Mouse (Mus musculus) forebrain, embryonic 14.5 days (tissue): ENCODE measurements at regions not wholly inside any gene's neighbourhood (a gene's known extent, or its start where the extent isn't known, plus 50 kb on each side); places are given as distances from the start of the nearest gene placed in this dataset.

Source experiments
- ATAC-seq: fragments of 200-750 bp; cut with Nextera tagmentation; 2 replicates; pipeline ENCODE4 v1.8.0; 2017; ENCODE audit warnings: mild to moderate bottlenecking, moderate library complexity
- DNase-seq: peaks from one replicate; pipeline ENCODE4 v3.0.0-alpha.2; 2015; ENCODE audit warnings: low spot score
- H3K27ac ChIP-seq: fragments of 300-500 bp; sonication (generic); 2 replicates; pipeline ENCODE4 v1.5.1; 2014; ENCODE audit warnings: low read depth, mild to moderate bottlenecking, control low read depth, low read length, moderate library complexity
- H3K27me3 ChIP-seq: fragments of 300-500 bp; sonication (generic); replicated peaks from 2 replicates; pipeline ENCODE4 v1.6.1; 2014; ENCODE audit warnings: low read length, control low read depth, mixed read lengths; ENCODE audit not compliant: control insufficient read depth, insufficient read depth
- H3K36me3 ChIP-seq: fragments of 300-500 bp; sonication (generic); 2 replicates; pipeline ENCODE4 v1.6.1; 2014; ENCODE audit warnings: low read length, control low read depth; ENCODE audit not compliant: control insufficient read depth, insufficient read depth
- H3K4me1 ChIP-seq: fragments of 300-500 bp; sonication (generic); 2 replicates; pipeline ENCODE4 v1.6.1; 2014; ENCODE audit warnings: antibody characterized with exemption, low read length, control low read depth; ENCODE audit not compliant: control insufficient read depth, insufficient read depth
- H3K4me2 ChIP-seq: fragments of 300-500 bp; sonication (generic); 2 replicates; pipeline ENCODE4 v1.6.1; 2014; ENCODE audit warnings: mild to moderate bottlenecking, control low read depth, low read length
- H3K4me3 ChIP-seq: fragments of 300-500 bp; sonication (generic); 2 replicates; pipeline ENCODE4 v1.5.1; 2014; ENCODE audit warnings: low read depth, low read length, control low read depth
- H3K9ac ChIP-seq: fragments of 300-500 bp; sonication (generic); 2 replicates; pipeline ENCODE4 v1.6.1; 2014; ENCODE audit warnings: mild to moderate bottlenecking, low read length, control low read depth, moderate library complexity
- H3K9me3 ChIP-seq: fragments of 300-500 bp; sonication (generic); replicated peaks from 2 replicates; pipeline ENCODE4 v1.6.1; 2016; ENCODE audit warnings: low read length, control low read depth, mixed read lengths; ENCODE audit not compliant: control insufficient read depth
- WGBS: fragments of 180-500 bp; shearing (Covaris S2); extraction: QIAGEN DNeasy Blood & Tissue Kit; methylation state at CpG from one replicate; pipeline ENCODE4 v1.1.7; 2014; 5-methylcytosine and 5-hydroxymethylcytosine counted together

DNA sequence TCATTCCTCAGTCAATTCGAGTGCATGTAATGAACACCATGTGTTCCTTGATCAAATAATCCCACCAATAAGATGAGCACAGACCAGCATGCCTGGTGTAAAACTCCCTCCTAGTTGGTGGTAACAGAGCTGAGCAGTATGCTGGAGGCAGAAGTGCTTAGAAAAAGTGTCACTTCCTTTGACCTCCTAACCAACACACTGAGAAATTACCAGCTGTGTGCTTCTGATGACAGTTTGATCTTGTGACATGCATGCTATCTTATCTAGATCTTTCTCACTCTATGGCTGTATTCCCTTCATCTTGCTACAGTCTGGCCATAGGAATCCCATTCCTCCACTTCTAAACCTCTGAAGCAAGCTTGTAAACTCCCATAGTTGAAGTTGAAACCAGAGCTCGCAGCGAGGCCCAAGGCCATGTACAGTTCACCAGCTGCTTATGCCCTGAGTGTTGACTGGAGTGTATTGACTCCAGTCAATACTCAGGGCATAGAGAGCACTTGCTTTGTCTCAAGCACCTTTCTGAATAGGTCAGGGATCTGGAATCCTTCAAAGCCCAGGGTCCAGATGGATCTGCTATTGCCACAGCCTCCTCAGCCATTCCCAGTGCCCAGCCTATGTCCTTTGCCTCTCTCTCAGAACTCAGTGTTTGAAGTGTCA is 286.5 kb upstream of the 1700056E22Rik start:
- H3K27me3 ChIP-seq: no peaks in the 10 kb centered on the region
- H3K36me3 ChIP-seq: no peaks in the 10 kb centered on the region
- no peak overlapping the region for H3K27ac ChIP-seq
- no peaks in the 10 kb centered on the region for H3K9me3 ChIP-seq
- H3K4me3 ChIP-seq: no peak overlapping the region
- H3K4me2 ChIP-seq: no peak overlapping the region
- H3K4me1 ChIP-seq: no peaks in the 10 kb centered on the region
- WGBS: 80% methylated on average over 3 of the region's 3 CpGs
- no peak overlapping the region for H3K9ac ChIP-seq
- ATAC-seq: no peak
- no peak for DNase-seq

DNA sequence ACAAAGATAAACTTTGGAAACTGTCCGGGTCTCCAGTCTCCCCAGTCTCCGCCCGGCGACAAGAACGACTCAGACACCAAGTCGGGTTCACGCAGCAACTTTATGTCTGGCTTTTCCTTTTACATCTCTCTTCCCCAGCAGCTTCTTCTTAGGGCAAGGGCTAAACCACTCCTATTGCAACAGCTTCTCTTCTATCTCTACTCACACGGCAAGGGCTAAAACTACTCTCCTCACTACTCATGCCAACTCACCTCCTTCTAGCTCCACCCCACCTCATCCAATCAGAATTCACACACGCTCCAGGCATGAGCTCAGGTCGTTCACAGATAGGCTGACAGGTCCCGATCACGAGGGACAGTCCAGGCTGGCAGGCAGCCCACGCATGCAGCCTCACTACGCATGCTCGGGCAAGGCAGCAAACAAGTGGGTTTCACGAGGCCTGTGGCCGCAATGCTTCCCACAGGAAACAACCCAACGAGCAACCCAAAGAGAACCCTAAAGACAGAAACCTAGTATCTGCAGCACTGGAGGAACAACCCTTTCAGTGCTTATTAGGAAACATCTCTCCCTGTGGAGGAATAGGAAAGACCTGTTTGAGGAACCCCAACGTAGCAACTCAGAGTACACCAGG is 276.2 kb upstream of the 1700056E22Rik start:
- DNase-seq (no peak), ATAC-seq (no peak)
- WGBS: 92% methylated on average over 19 of the region's 19 CpGs
- Histone ChIP-seq H3K27me3 (no peaks in the 10 kb centered on the region), H3K9me3 (no peaks in the 10 kb centered on the region; the same call in 1 of the 2 replicates), H3K9ac (no peak overlapping the region), H3K36me3 (no peaks in the 10 kb centered on the region), H3K27ac (no peak overlapping the region), H3K4me3 (no peak overlapping the region), H3K4me2 (no peak overlapping the region), H3K4me1 (no peaks in the 10 kb centered on the region)

DNA sequence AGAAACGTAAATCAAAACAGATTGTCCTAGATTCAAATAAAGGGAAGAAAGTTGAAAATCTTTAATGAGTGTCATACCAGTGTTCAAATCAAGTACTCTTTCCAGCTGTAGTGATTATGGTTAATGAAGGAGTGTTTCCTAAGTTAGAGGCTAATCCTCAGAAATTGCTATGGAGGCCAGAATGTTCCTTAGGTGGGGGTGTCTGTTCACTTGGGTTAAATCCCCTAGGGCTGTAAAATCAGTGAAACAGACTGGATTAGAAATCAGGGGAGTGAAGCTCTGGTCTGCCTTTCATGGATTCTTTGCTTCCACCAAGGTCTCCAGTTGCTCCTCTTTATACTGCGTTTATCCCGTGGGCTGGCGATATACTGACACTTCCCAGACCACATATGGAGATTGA is 270.7 kb upstream of the 1700056E22Rik start:
- no peaks in the 10 kb centered on the region for H3K27me3 ChIP-seq
- 86% methylated on average over 4 of the region's 4 CpGs for WGBS
- no peaks in the 10 kb centered on the region for H3K4me1 ChIP-seq
- ATAC-seq (no peak), DNase-seq (no peak)
- H3K9me3 ChIP-seq: no peaks in the 10 kb centered on the region
- H3K27ac ChIP-seq: no peak overlapping the region
- no peaks in the 10 kb centered on the region for H3K36me3 ChIP-seq
- no peak overlapping the region for H3K9ac ChIP-seq
- H3K4me3 ChIP-seq: no peak overlapping the region
- no peak overlapping the region for H3K4me2 ChIP-seq

DNA sequence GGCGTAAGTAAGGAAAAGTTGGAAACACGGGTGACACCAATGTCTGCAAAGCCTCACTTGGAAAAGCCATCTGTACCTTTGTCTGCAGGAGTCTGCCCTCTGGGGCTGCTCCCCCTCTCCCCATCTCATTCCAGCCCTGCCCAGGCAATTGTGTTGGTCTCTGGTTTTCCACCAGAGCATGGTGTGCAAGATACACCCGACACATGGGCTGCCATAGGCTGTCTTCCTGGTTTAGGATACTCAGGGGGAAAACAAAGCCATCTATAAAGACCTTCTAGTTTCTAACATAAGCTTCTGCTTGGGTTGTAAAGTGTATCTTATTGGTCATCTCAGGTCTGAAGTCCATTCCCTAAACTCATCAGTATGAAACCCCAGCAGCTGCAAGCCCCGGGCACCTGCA is 270.1 kb upstream of the 1700056E22Rik start:
- WGBS: 89% methylated on average over 4 of the region's 4 CpGs
- Histone ChIP-seq H3K4me3 (no peak overlapping the region), H3K9me3 (no peaks in the 10 kb centered on the region), H3K27ac (no peak overlapping the region), H3K4me1 (no peaks in the 10 kb centered on the region), H3K4me2 (no peak overlapping the region), H3K27me3 (no peaks in the 10 kb centered on the region), H3K36me3 (no peaks in the 10 kb centered on the region), H3K9ac (no peak overlapping the region)
- ATAC-seq (no peak), DNase-seq (no peak)

DNA sequence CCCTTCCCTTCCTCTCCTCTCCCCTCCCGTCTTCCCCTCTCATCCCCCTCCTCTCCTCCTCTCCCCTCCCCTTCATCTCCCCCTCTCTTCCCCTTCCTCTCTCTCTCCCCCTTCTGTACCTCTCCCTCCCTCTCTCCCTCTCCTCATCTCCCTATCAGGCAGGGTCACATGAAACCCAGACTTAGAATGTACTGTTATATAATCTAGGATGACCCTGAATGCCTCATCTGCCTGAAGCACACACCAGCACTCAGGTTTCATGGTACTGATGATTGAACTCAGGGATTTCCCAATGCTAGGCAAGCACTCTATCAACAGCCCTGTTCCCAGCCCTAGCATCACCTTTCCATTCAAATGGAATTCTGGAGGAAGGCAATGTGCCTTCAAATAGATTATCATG is 264.6 kb upstream of the 1700056E22Rik start:
- no peaks in the 10 kb centered on the region for H3K4me1 ChIP-seq
- H3K36me3 ChIP-seq: no peaks in the 10 kb centered on the region
- H3K27ac ChIP-seq: no peak overlapping the region
- H3K27me3 ChIP-seq: no peaks in the 10 kb centered on the region
- DNase-seq (no peak), ATAC-seq (no peak)
- 57% methylated on average over 1 of the region's 1 CpGs for WGBS
- H3K9ac ChIP-seq: no peak overlapping the region
- H3K4me2 ChIP-seq: no peak overlapping the region
- H3K9me3 ChIP-seq: no peaks in the 10 kb centered on the region
- H3K4me3 ChIP-seq: no peak overlapping the region

DNA sequence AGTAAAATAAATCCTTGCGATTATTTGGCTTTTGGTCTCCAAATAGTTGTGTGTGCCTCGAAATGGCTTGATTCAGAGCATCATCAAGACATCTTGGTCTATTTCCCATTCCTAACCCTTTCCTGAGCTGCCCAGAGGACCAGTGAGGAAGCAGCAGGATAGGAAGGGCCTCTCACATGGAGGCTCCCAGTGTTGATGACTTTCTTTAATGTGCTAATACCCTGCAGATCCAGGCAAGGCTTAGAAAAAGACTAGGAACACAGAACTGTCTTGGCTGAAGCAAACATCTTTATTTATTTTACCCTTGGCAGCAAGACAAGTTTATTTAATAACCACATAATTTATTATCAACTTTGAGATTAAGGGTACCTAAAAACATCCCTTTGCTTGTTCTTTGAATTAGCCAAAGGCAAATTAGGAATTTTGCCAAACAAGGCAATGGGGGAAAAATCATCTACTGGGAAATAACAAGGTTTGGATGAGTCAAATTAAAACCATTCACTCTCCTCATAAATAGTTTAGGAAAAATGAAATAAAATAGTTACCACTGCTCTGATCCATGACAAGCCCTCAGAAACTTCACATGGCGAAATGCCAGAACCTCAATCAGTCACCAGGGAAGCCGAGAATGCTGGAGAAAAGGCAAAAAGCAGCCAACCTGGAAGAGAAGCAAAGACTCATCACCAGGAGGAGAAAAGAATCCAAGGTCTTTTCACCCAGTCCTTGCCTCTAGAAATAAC is 263.1 kb upstream of the 1700056E22Rik start:
- Histone ChIP-seq H3K4me2 (no peak overlapping the region), H3K27me3 (no peaks in the 10 kb centered on the region), H3K9me3 (no peaks in the 10 kb centered on the region), H3K27ac (no peak overlapping the region), H3K36me3 (no peaks in the 10 kb centered on the region), H3K9ac (no peak overlapping the region), H3K4me3 (no peak overlapping the region), H3K4me1 (no peaks in the 10 kb centered on the region)
- WGBS: 74% methylated on average over 4 of the region's 4 CpGs
- DNase-seq: no peak
- no peak for ATAC-seq

DNA sequence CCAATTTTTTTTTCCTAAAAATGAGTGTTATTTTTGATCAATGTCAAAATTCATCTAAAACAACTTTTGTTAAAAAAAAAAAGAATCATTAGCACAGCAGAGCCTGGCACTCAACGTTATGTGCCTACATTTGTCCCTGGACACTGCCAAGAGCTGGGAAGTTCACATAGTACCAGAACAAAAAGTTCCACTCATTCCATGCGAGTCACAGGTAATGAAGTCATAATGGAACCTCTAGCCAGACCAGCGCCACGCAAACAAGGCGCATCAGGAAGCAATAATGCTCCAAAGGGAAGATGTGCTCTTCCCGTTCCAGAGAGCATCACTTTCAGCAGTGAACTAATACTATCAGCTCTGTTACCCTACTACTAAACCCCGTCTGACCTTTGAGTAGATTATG is 257.0 kb upstream of the 1700056E22Rik start:
- Histone ChIP-seq H3K4me3 (no peak overlapping the region), H3K36me3 (no peaks in the 10 kb centered on the region), H3K4me2 (no peak overlapping the region), H3K27me3 (no peaks in the 10 kb centered on the region), H3K9me3 (no peaks in the 10 kb centered on the region), H3K9ac (no peak overlapping the region), H3K4me1 (no peaks in the 10 kb centered on the region; the same call in 1 of the 2 replicates), H3K27ac (no peak overlapping the region)
- no peak for DNase-seq
- no peak for ATAC-seq
- 88% methylated on average over 7 of the region's 7 CpGs for WGBS

DNA sequence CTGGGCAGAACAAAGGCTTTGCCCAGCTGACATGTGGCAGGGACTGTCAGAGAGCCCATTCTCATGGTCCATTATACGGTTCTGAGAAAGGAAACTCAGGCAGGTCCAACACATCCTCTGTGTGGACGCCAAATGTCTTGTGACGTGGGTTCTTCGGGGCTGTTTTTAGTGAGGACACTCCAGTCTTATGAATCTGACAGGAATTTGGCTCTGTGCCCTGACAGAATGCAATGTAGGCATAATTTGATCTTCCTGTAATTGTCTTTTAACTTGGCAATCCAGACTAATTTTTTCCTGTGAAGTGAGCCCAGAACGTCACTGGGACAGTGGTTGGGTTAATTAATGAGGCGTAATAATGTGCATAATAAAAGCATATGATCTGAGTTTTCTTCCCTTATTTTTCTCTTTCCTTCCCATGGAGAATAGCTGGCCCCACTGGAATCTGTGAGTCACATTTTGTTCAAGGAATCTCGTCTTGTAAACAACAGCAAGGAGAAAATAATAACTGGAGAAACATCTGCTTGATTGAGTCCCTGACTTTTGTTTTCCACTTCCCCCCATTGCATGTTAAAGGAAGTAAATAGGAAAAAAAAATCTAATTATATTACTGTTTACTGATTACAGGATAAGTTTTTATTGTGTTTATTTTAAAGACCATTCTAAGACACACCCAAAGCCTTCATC is 255.8 kb upstream of the 1700056E22Rik start:
- Histone ChIP-seq H3K27me3 (no peaks in the 10 kb centered on the region), H3K9ac (no peak overlapping the region), H3K4me3 (no peak overlapping the region), H3K4me1 (no peaks in the 10 kb centered on the region; the same call in 1 of the 2 replicates), H3K9me3 (no peaks in the 10 kb centered on the region), H3K27ac (0 out of 2 replicates have a peak overlapping the region, but pooled peaks have one; percentile 16), H3K36me3 (no peaks in the 10 kb centered on the region), H3K4me2 (no peak overlapping the region)
- ATAC-seq (peak; percentile 61; the same call in 1 of the 2 replicates), DNase-seq (peak; percentile 66)
- 41% methylated on average over 7 of the region's 7 CpGs for WGBS
